Mouse (Mus musculus) liver, adult 2 months (tissue): ENCODE results near the gene Syn3.

Experiments used
- CTCF ChIP-seq: fragments of 200-500 bp; IDR thresholded peaks from 2 replicates; pipeline ENCODE4 v1.5.1; 2011; ENCODE audit warnings: low read depth, low read length, control low read depth
- POLR2A ChIP-seq: fragments of 200-500 bp; IDR thresholded peaks from 2 replicates; pipeline ENCODE4 v1.6.1; 2011; ENCODE audit warnings: low read length, control low read depth; ENCODE audit not compliant: insufficient read depth; ENCODE audit errors: extremely low read depth

GRCm38 (mm10) chr10:86321194-86321593, 177.5 kb downstream of the Syn3 start:
- no peak for TF ChIP-seq CTCF
- TF ChIP-seq POLR2A: no peak
